Mouse (Mus musculus): ENCODE data around the gene 4933406M09Rik. TPM values are rescaled to one million over a fixed set of nuclear protein-coding genes. Genes with fewer than 3 reads are reported as not detected.

The 4933406M09Rik gene
- not detected for total RNA-seq (2022)

GRCm38 (mm10) chr1:134385666-134386065, at the start of gene 4933406M09Rik:
Gene 4933406M09Rik (plus strand): TSS chr1:134385940.
- no peak for DNase-seq (ENCODE audit: low spot score in 2 of 2)

GRCm38 (mm10) chr1:134336958-134337710, 48.6 kb upstream of the 4933406M09Rik start:
- DNase-seq (ENCODE audit: low spot score in 2 of 2), result no peak

GRCm38 (mm10) chr1:134339162-134339561, 46.6 kb upstream of the 4933406M09Rik start:
- DNase-seq (ENCODE audit: low spot score in 2 of 2), result no peak

GRCm38 (mm10) chr1:134339757-134340619, 45.8 kb upstream of the 4933406M09Rik start:
- DNase-seq (ENCODE audit: low spot score in 2 of 2), result no peak

- no peak for DNase-seq (ENCODE audit: low spot score in 2 of 2)
Observed at GRCm38 (mm10) chr1:134341641-134342277, 44.0 kb upstream of the 4933406M09Rik start.

GRCm38 (mm10) chr1:134342278-134342664, 43.5 kb upstream of the 4933406M09Rik start:
- no peak for DNase-seq (ENCODE audit: low spot score in 2 of 2)

GRCm38 (mm10) chr1:134342781-134343310, 42.9 kb upstream of the 4933406M09Rik start:
- DNase-seq (ENCODE audit: low spot score in 2 of 2), result no peak

- no peak for DNase-seq (ENCODE audit: low spot score in 2 of 2)
Observed at GRCm38 (mm10) chr1:134343567-134343966, 42.2 kb upstream of the 4933406M09Rik start.

GRCm38 (mm10) chr1:134344005-134344950, 41.5 kb upstream of the 4933406M09Rik start:
- peak; percentile 52 to 86 for DNase-seq (ENCODE audit: low spot score in 2 of 2)

GRCm38 (mm10) chr1:134345075-134345474, 40.7 kb upstream of the 4933406M09Rik start:
- DNase-seq (ENCODE audit: low spot score in 2 of 2), result peak in 1 of 2 experiments; percentile 46

- no peak for DNase-seq (ENCODE audit: low spot score in 2 of 2)
Observed at GRCm38 (mm10) chr1:134347791-134348190, 37.9 kb upstream of the 4933406M09Rik start.

- no peak for DNase-seq (ENCODE audit: low spot score in 2 of 2)
Observed at GRCm38 (mm10) chr1:134353326-134353725, 32.4 kb upstream of the 4933406M09Rik start.

- no peak for DNase-seq (ENCODE audit: low spot score in 2 of 2)
Observed at GRCm38 (mm10) chr1:134357461-134357860, 28.3 kb upstream of the 4933406M09Rik start.

GRCm38 (mm10) chr1:134360656-134361055, 25.1 kb upstream of the 4933406M09Rik start:
- DNase-seq (ENCODE audit: low spot score in 2 of 2), result no peak

- no peak for DNase-seq (ENCODE audit: low spot score in 2 of 2)
Observed at GRCm38 (mm10) chr1:134361195-134361856, 24.4 kb upstream of the 4933406M09Rik start.

- DNase-seq (ENCODE audit: low spot score in 2 of 2), result peak; percentile 94 to 97
Observed at GRCm38 (mm10) chr1:134361857-134362212, 23.9 kb upstream of the 4933406M09Rik start, which contains the start of gene Tmem183a. Gene Tmem183a (minus strand): TSS chr1:134361979.

- no peak for DNase-seq (ENCODE audit: low spot score in 2 of 2)
Observed at GRCm38 (mm10) chr1:134363194-134363593, 22.5 kb upstream of the 4933406M09Rik start.

GRCm38 (mm10) chr1:134365491-134365890, 20.2 kb upstream of the 4933406M09Rik start:
- no peak for DNase-seq (ENCODE audit: low spot score in 2 of 2)

GRCm38 (mm10) chr1:134368777-134369337, 16.9 kb upstream of the 4933406M09Rik start:
- DNase-seq (ENCODE audit: low spot score in 2 of 2), result peak in 1 of 2 experiments; percentile 42

Data from left cerebral cortex, adult 8-10 months (tissue).